Mouse (Mus musculus): Measurements from ENCODE around the gene Fes. TPM values are rescaled to one million over a fixed set of nuclear protein-coding genes. Genes with fewer than 3 reads are reported as not detected.

Fes gene
- polyA plus RNA-seq (2015; fragmentation: Nextera tagmentation; extraction: Ambion mirVana), result 16.5 and 18.2 TPM in 2 replicates

- peak; percentile 59 for ATAC-seq (ENCODE audit: low read depth)
- Histone ChIP-seq H3K4me3 (ENCODE audit: low read depth, low read length) (peak within 1 kb of the TSS; percentile 54), H3K9ac (ENCODE audit: low read depth, low read length) (peak within 1 kb of the TSS; percentile 49), H3K27ac (ENCODE audit: low read length) (peak within 1 kb of the TSS; percentile 73), H3K27me3 (ENCODE audit: control insufficient read depth, insufficient read depth, low read depth, low read length) (peaks cover 26% of the 10 kb centered on the region), H3K36me3 (ENCODE audit: control insufficient read depth, insufficient read depth) (peaks cover 6% of the 10 kb centered on the region; the same call in 1 of the 2 replicates), H3K9me3 (replicated peaks; ENCODE audit: control insufficient read depth, low read length) (no peaks in the 10 kb centered on the region), H3K4me2 (ENCODE audit: low read depth, low read length) (peak within 1 kb of the TSS; percentile 49), H3K4me1 (ENCODE audit: control insufficient read depth, low read depth, low read length) (peaks cover 7% of the 10 kb centered on the region; the same call in 1 of the 2 replicates)
- WGBS (ENCODE audit: insufficient replicate concordance), result 9% methylated on average over 33 of the region's 33 CpGs
Measured at GRCm38 (mm10) chr7:80387633-80388543, at the start of gene Fes. TSS of gene Fes (minus strand) at chr7:80387946.

- no peaks in the 10 kb centered on the region for H3K9me3 ChIP-seq (replicated peaks; ENCODE audit: control insufficient read depth, low read length)
- no peaks in the 10 kb centered on the region for H3K36me3 ChIP-seq (ENCODE audit: control insufficient read depth, insufficient read depth)
- H3K27me3 ChIP-seq (ENCODE audit: control insufficient read depth, insufficient read depth, low read depth, low read length), result no peaks in the 10 kb centered on the region; the same call in 1 of the 2 replicates
- H3K27ac ChIP-seq (ENCODE audit: low read length), result no peak overlapping the region
- H3K9ac ChIP-seq (ENCODE audit: low read depth, low read length), result no peak overlapping the region
- no peak overlapping the region for H3K4me3 ChIP-seq (ENCODE audit: low read depth, low read length)
- H3K4me2 ChIP-seq (ENCODE audit: low read depth, low read length), result no peak overlapping the region
- WGBS (ENCODE audit: insufficient replicate concordance), result 61% methylated on average over 7 of the region's 7 CpGs
- ATAC-seq (ENCODE audit: low read depth), result no peak
- H3K4me1 ChIP-seq (ENCODE audit: control insufficient read depth, low read depth, low read length), result no peaks in the 10 kb centered on the region; the same call in 1 of the 2 replicates
Measured at GRCm38 (mm10) chr7:80436571-80436970, 48.8 kb upstream of the Fes start.

GRCm38 (mm10) chr7:80435594-80435993, 47.8 kb upstream of the Fes start:
- ATAC-seq (ENCODE audit: low read depth), result 0 out of 2 replicates have a peak, but pooled peaks have one; percentile 19
- H3K4me2 ChIP-seq (ENCODE audit: low read depth, low read length), result no peak overlapping the region
- WGBS (ENCODE audit: insufficient replicate concordance), result 55% methylated on average over 3 of the region's 3 CpGs

GRCm38 (mm10) chr7:80429661-80430060, 41.9 kb upstream of the Fes start:
- no peak overlapping the region for H3K4me3 ChIP-seq (ENCODE audit: low read depth, low read length)
- H3K36me3 ChIP-seq (ENCODE audit: control insufficient read depth, insufficient read depth), result no peaks in the 10 kb centered on the region
- H3K4me2 ChIP-seq (ENCODE audit: low read depth, low read length), result no peak overlapping the region
- 73% methylated on average over 12 of the region's 12 CpGs for WGBS (ENCODE audit: insufficient replicate concordance)
- H3K27me3 ChIP-seq (ENCODE audit: control insufficient read depth, insufficient read depth, low read depth, low read length), result no peaks in the 10 kb centered on the region
- no peaks in the 10 kb centered on the region for H3K9me3 ChIP-seq (replicated peaks; ENCODE audit: control insufficient read depth, low read length)
- H3K9ac ChIP-seq (ENCODE audit: low read depth, low read length), result no peak overlapping the region
- H3K27ac ChIP-seq (ENCODE audit: low read length), result no peak overlapping the region
- ATAC-seq (ENCODE audit: low read depth), result no peak
- no peaks in the 10 kb centered on the region for H3K4me1 ChIP-seq (ENCODE audit: control insufficient read depth, low read depth, low read length)

More at GRCm38 (mm10) chr7:80435594-80435993, 47.8 kb upstream of the Fes start:
- Histone ChIP-seq H3K9ac (ENCODE audit: low read depth, low read length) (no peak overlapping the region), H3K4me1 (ENCODE audit: control insufficient read depth, low read depth, low read length) (no peaks in the 10 kb centered on the region; the same call in 1 of the 2 replicates), H3K9me3 (replicated peaks; ENCODE audit: control insufficient read depth, low read length) (no peaks in the 10 kb centered on the region), H3K27me3 (ENCODE audit: control insufficient read depth, insufficient read depth, low read depth, low read length) (no peaks in the 10 kb centered on the region; the same call in 1 of the 2 replicates), H3K36me3 (ENCODE audit: control insufficient read depth, insufficient read depth) (no peaks in the 10 kb centered on the region), H3K27ac (ENCODE audit: low read length) (no peak overlapping the region), H3K4me3 (ENCODE audit: low read depth, low read length) (no peak overlapping the region)

DNA sequence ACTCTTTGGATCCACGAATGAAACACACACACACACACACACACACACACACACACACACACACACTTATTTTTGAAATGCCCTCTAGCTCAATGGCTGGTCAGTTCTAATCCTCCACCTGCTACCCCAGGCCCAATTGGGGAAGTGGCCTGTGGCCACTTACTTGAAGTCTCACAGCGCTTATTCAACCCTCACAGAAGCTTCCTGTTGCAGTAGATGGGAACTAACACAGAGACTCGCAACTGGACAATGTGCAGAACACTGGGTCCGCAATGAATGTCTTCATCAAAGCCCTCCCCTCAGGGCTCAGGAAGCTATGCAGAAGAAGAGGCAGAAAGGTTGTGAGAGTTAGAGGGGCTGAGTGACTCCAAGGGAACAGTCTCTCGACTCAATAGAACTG, 40.0 kb upstream of the Fes start:
- Histone ChIP-seq H3K27ac (ENCODE audit: low read length) (peak overlapping the region; percentile 43; the same call in 1 of the 2 replicates), H3K27me3 (ENCODE audit: control insufficient read depth, insufficient read depth, low read depth, low read length) (no peaks in the 10 kb centered on the region), H3K9me3 (replicated peaks; ENCODE audit: control insufficient read depth, low read length) (no peaks in the 10 kb centered on the region), H3K4me1 (ENCODE audit: control insufficient read depth, low read depth, low read length) (peaks cover 4% of the 10 kb centered on the region), H3K4me3 (ENCODE audit: low read depth, low read length) (no peak overlapping the region), H3K36me3 (ENCODE audit: control insufficient read depth, insufficient read depth) (no peaks in the 10 kb centered on the region), H3K4me2 (ENCODE audit: low read depth, low read length) (no peak overlapping the region), H3K9ac (ENCODE audit: low read depth, low read length) (no peak overlapping the region)
- ATAC-seq (ENCODE audit: low read depth), result no peak
- 36% methylated on average over 5 of the region's 5 CpGs for WGBS (ENCODE audit: insufficient replicate concordance)

DNA sequence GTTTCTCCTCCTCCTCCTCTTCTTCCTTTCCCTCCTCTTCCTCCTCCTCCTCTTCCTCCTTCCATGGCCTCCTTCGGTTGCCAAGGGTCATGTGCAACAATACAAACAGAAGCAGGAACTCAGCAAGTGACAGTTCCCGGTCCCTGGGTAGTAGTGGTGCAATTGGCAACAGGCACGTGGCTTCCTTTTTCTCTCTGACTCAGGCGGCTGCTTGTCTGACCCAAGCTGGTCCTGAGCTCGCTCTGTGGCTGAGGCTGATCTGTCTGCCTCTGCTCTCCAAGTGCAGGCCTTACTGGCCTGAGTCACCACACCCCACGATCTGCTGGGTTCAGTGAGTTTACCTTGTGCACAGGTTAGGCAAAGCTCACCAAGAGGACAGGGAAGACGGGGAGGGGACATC, 38.6 kb upstream of the Fes start:
- H3K9ac ChIP-seq (ENCODE audit: low read depth, low read length), result no peak overlapping the region
- H3K27ac ChIP-seq (ENCODE audit: low read length), result peak overlapping the region; percentile 16
- H3K4me1 ChIP-seq (ENCODE audit: control insufficient read depth, low read depth, low read length), result peaks cover 8% of the 10 kb centered on the region
- 28% methylated on average over 7 of the region's 7 CpGs for WGBS (ENCODE audit: insufficient replicate concordance)
- peak; percentile 67 for ATAC-seq (ENCODE audit: low read depth)
- H3K4me3 ChIP-seq (ENCODE audit: low read depth, low read length), result no peak overlapping the region
- no peaks in the 10 kb centered on the region for H3K36me3 ChIP-seq (ENCODE audit: control insufficient read depth, insufficient read depth)
- no peak overlapping the region for H3K4me2 ChIP-seq (ENCODE audit: low read depth, low read length)
- no peaks in the 10 kb centered on the region for H3K9me3 ChIP-seq (replicated peaks; ENCODE audit: control insufficient read depth, low read length)
- no peaks in the 10 kb centered on the region for H3K27me3 ChIP-seq (ENCODE audit: control insufficient read depth, insufficient read depth, low read depth, low read length)

DNA sequence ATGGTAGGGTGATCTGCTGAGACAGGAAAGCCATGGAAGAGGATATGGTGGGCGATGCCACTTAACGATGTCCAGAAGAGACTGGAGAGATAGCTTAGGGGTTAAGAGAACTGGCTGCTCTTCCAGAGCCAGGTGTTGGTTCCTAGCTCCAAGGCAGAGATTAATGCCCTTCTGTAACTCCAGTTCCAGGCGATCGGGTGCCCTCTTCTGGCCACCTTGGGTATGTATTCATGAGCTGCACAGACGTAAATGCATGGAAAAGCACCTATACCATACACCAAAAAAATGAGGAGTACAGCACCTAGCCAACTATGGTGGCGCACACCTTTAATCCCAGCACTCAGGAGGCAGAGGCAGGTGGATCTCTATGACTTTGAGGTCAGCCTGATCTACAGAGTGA, 37.0 kb upstream of the Fes start:
- H3K4me1 ChIP-seq (ENCODE audit: control insufficient read depth, low read depth, low read length), result peaks cover 8% of the 10 kb centered on the region
- H3K4me2 ChIP-seq (ENCODE audit: low read depth, low read length), result no peak overlapping the region
- no peak overlapping the region for H3K4me3 ChIP-seq (ENCODE audit: low read depth, low read length)
- WGBS (ENCODE audit: insufficient replicate concordance), result 69% methylated on average over 6 of the region's 6 CpGs
- no peak for ATAC-seq (ENCODE audit: low read depth)
- no peaks in the 10 kb centered on the region for H3K27me3 ChIP-seq (ENCODE audit: control insufficient read depth, insufficient read depth, low read depth, low read length)
- no peak overlapping the region for H3K9ac ChIP-seq (ENCODE audit: low read depth, low read length)
- H3K27ac ChIP-seq (ENCODE audit: low read length), result no peak overlapping the region
- no peaks in the 10 kb centered on the region for H3K9me3 ChIP-seq (replicated peaks; ENCODE audit: control insufficient read depth, low read length)
- H3K36me3 ChIP-seq (ENCODE audit: control insufficient read depth, insufficient read depth), result no peaks in the 10 kb centered on the region

GRCm38 (mm10) chr7:80422759-80423480, 35.2 kb upstream of the Fes start:
- Histone ChIP-seq H3K36me3 (ENCODE audit: control insufficient read depth, insufficient read depth) (no peaks in the 10 kb centered on the region), H3K27ac (ENCODE audit: low read length) (no peak overlapping the region), H3K27me3 (ENCODE audit: control insufficient read depth, insufficient read depth, low read depth, low read length) (no peaks in the 10 kb centered on the region), H3K4me3 (ENCODE audit: low read depth, low read length) (no peak overlapping the region), H3K4me1 (ENCODE audit: control insufficient read depth, low read depth, low read length) (peaks cover 11% of the 10 kb centered on the region), H3K9ac (ENCODE audit: low read depth, low read length) (no peak overlapping the region), H3K4me2 (ENCODE audit: low read depth, low read length) (peak overlapping the region; percentile 9), H3K9me3 (replicated peaks; ENCODE audit: control insufficient read depth, low read length) (no peaks in the 10 kb centered on the region)
- ATAC-seq (ENCODE audit: low read depth), result 0 out of 2 replicates have a peak, but pooled peaks have one; percentile 33
- WGBS (ENCODE audit: insufficient replicate concordance), result 15% methylated on average over 20 of the region's 20 CpGs

Measured in liver, embryonic 16.5 days (tissue).